Mouse (Mus musculus): Measurements from ENCODE around the gene Aldh2.
"Not testable (repeated sequence)": the region's sequence is repeated elsewhere in the genome, so short reads cannot be mapped to it uniquely, and the experiment has no call there.

The Aldh2 gene

DNA sequence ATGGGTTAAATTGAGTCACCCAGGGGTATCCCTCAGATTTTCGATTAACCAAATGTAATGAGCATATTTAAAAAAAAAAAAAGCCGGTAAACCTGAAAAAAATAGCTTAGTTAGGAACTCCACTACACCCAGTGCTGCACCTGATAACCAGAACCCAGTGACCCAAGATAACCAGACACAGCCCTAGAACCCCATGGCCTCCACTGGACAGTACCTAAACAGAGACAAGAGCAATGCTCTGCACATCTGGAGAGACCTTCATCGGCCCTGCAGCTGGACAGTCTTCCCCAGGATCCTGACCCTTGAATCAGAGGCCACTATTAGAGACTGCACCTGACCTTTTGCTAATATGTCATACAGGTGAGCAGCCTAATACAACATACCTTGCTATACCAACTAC, 46.5 kb downstream of the Aldh2 start:
- no peak for DNase-seq (ENCODE audit: low read depth, low spot score)

DNA sequence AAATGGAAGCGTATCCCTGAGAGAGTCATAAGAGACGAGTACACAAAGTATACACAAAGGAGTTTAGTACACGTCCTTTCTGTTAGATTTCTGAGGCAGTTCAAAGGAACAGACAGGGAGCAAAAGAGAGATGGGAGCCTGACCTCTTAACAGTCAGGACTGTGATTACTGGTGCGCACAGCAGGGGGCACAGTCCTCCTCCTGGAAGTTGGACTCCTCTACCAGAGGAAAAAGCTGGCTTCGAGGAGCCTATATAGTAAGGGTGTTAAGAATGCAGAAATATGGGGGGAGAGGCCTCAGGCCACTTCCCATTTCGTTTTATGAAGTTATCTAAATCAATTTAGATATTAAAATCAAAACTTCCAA, 47.1 kb downstream of the Aldh2 start:
- DNase-seq (ENCODE audit: low read depth, low spot score), result peak; percentile 56

- DNase-seq (ENCODE audit: low read depth, low spot score), result peak; percentile 96
Measured at GRCm38 (mm10) chr5:121545793-121546529, 47.7 kb downstream of the Aldh2 start, which contains the start of gene Mapkapk5. Mapkapk5 (minus strand) TSS chr5:121545905.

DNA sequence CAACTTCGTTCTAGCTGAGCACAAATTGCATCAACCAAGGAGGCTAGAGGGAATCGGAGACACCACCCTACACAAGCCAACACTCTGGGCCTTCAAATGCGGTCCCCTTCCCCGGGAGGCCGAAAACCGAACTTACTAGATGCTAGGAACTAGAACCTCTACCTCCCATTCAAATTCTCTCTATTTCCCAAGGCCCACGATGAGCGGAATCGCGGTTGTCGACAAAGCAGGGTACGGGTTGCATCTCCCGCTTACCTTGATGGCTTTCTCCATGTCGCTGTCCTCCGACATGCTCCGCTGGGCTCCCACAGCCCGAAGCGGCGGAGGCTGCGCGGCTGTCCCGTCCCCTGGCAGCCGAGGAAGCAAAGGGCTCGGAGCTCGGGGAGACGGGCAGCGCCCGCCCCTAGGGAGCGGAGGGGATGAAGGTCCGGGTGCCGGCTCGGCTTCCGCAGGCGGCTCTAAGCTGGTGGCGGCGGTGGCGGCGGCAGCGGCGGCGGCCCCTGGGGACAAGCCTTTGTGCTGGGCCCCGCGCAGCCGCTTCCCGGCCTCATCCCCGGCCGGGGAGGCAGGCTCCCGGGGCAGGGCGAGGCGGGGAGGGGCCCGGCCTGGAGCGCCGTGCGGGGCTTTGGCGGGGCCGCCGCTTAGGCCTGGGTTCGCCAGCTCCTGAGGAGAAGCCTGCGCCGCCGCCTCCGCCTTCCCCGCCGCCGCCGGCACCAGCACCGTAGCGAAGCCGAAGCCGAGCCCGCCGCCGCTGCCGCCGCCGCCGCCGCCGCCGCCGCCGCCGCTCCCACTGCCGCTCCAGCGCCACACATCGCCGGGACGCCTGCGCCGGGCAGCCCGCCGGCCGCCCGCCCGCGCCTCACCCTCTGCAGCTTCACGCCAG, 48.5 kb downstream of the Aldh2 start, which contains the start of the genes Adam1a and Gm42878:
Gene Adam1a (minus strand): TSS at position 573 of the 883 bp plus-strand sequence.
Gene Gm42878 (minus strand): TSS at position 573 of the 883 bp plus-strand sequence.
- peak; percentile 66 for DNase-seq (ENCODE audit: low read depth, low spot score)

DNA sequence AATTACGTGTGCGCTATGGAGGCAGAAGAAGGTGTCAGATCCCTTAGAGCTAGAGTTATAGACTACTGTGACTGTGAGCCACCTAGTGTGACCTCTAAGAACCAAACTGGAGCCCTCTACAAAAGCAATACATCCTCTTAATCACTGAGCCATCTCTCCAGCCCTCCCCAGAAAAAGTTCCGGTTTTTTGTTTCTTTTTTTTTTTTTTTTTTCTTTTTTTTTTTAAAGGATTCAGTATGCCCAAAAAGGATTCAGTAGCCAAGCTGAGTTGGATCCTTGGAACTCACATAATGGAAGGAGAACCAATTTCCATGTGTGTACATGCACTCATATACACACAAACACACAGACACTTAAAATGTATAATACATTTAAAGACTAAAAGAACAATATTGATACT, 50.3 kb downstream of the Aldh2 start:
- DNase-seq (ENCODE audit: low read depth, low spot score), result peak; percentile 17

DNA sequence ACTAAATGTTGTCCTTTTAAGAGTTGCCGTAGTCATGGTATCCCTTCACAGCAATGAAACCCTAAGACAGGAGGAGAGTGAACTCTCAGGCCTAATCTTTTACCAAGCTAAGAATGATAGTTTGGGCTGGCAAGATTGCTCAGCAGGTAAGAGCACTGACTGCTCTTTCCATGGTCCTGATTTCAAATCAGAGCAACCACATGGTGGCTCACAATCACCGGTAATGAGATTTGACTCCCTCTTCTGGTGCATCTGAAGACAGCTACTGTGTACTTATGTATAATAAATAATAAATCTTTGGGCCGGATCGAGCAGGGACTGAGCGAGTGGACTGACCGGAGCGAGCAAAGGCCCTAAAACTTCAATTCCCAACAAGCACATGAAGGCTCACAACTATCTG, 52.4 kb downstream of the Aldh2 start:
- DNase-seq (ENCODE audit: low read depth, low spot score), result peak; percentile 35

GRCm38 (mm10) chr5:121540066-121540465, 53.6 kb downstream of the Aldh2 start:
- DNase-seq (ENCODE audit: low read depth, low spot score), result no peak

DNA sequence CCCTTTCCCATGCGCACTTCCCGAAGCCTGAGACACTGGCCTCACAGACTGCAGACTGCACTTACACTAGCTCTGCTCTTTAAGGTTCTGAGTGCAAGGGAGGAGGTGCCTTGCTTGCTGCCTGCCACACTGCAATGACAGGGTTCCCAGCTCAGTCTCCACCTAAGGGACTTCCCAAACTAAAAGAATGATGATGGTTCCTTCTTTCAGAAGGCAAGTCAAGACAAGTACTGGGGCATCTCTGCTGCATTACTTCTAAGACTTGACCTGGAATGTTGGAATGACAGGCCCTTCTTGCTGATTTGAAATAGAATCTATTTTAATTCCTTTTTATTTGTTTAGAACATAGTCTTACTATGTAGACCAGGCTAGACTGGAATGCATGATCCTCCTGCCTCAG, 56.0 kb downstream of the Aldh2 start:
- DNase-seq (ENCODE audit: low read depth, low spot score), result no peak

GRCm38 (mm10) chr5:121536921-121537555, 56.6 kb downstream of the Aldh2 start:
- DNase-seq (ENCODE audit: low read depth, low spot score), result no peak

DNA sequence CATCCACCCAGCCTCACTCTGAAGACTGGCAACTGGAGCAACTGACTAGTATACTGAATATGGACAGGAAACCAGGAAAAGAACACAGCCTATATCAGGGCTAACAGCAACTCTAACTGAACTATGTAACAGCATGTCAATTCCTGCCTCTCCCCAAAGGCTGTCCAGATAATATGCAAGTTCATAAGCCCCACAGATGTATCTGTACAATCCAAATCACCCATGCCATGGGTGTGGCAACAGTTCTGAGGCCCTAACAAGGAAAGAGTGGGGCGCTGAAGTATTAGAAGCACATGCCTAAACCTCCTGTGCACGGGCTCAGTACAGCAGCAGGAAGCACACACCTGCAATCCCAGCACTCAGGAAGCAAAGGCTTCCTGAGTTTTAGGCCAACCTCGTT, 58.5 kb downstream of the Aldh2 start:
- DNase-seq (ENCODE audit: low read depth, low spot score), result no peak

GRCm38 (mm10) chr5:121534521-121534920, 59.1 kb downstream of the Aldh2 start:
- peak; percentile 49 for DNase-seq (ENCODE audit: low read depth, low spot score)

DNA sequence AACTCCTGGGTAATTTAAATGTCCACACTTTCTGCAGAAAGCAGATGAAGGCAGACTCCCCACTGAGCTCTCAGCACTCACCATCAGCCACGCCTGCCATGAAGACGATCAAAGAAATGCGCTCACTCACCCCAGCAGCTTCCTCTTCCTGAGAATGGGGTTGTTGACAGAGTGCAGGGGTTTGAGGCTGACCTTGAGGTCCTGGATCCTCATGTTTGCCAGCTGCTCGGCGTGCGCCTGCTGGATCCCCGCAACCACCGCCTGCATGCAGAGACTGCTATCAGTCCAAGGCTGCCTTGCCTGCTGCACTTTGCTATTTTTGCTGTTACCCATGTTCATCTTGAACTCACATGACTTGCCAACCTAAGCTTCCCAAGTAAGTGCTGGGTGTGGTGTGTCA, 66.7 kb downstream of the Aldh2 start:
- DNase-seq (ENCODE audit: low read depth, low spot score), result no peak

DNA sequence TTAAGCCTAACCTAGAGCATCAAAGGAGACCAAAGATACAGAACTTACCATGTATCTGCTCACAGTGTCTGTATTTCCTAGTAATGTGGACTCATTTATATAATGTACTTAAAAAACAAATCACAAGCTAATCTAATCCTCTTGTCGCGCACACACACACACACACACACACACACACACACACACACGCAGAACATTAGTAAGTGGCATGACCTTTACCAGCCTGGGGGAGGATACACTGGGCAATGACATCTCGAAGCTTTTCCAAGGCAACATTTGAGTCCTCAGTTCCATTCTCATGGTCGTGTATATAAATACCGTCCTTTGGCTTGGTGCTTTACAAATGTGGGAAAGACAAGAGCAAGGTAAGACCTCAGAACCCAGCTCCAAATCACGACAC, 67.1 kb downstream of the Aldh2 start:
- no peak for DNase-seq (ENCODE audit: low read depth, low spot score)

- DNase-seq (ENCODE audit: low read depth, low spot score), result no peak
Measured at GRCm38 (mm10) chr5:121525774-121526450, 67.7 kb downstream of the Aldh2 start.

DNA sequence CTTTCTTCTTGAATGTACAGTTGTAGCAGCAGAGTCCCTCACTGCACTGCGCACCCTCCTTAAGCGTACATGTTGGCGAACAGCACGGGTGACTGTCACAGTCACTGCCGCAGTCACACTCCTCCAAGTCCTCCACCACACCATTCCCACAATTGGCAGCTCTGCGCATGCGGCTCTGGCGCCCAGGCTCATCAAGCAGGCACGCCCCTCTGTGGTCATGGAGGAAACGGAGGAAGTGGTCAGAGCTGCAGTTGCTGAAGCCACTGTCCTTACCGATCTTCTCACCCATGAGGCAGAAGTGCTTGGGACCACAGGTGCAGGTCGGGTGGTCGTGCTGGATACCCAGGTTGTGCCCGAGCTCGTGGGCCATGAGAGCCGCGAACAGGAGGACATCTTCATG, 73.9 kb downstream of the Aldh2 start:
- not testable (repeated sequence) for DNase-seq (ENCODE audit: low read depth, low spot score)

DNA sequence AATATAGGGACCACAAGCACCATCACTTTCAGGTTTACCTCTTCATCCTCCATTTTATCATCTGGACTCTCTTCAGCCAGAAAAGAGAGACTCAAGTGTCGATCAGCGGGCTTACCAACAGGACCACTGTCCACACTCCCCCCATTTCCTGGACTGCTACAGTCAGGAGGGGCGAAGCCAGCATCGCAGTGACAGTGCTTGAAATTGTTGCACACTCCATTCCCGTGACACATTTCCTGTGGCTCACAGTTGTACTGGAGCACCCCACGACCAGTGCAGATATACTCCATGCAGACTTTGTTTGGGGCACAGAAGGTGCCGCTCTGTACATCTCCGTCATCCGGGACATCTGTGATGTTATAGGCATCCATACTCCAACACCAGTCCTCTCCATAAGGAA, 74.6 kb downstream of the Aldh2 start:
- DNase-seq (ENCODE audit: low read depth, low spot score), result no peak
